9 mouse cellular contexts compared by ENCODE assay signal in the genomic region with DNA sequence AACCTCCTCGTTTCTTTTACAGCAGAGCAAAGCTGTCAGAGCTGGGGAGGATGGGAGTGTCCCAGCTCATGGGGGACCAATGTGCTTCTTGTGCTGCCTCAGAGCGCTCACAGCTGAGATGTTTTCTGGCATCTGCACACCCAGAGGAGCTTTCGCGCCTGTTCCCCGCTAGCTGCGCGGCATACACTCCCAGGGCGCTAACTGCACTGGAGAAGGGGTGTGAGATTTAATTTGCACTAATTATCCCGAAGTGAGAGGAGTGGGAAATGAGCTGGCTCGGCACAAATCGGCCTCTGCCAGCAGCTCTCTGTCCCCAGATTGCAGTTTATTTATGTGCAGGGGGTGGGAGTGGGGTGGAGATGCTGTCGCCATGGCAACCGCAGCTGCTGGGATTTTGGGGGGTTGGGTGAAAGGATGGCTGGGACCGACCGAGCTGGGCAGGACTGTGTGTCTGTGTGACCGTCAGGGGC. TPM values are rescaled to one million over a fixed set of nuclear protein-coding genes. Genes with fewer than 3 reads are reported as not detected.
DNase-seq lines count a peak whose midpoint lies in the region; ATAC-seq and TF ChIP-seq lines count a peak whose summit lies in the region.
"Had no signal": no experiment of that assay in that cellular context is flagged by ENCODE, and none has a peak within 500 bp of the region (broad histone marks: within the 10 kb centered on the region; RNA-seq: fewer than 3 reads in every experiment).

No protein-coding gene starts in this region.

- no peaks in the 10 kb centered on the region for H3K36me3 ChIP-seq in forebrain, embryonic 10.5 days (replicated peaks)
- no peaks in the 10 kb centered on the region for H3K36me3 ChIP-seq in neural tube, embryonic 13.5 days

- intact Hi-C loops in gastrocnemius, adult 2 months (cut with DNase I), result loop anchor here (2.0 to 5.0 kb wide), 2 partner anchors 42 to 58 kb away; no protein-coding TSS in a partner anchor
- intact Hi-C loops in gastrocnemius, postnatal 36 days (cut with DNase I), result loop anchor here (5.0 kb wide), 1 partner anchor 58 kb away; no protein-coding TSS in a partner anchor
- intact Hi-C loops in left cerebral cortex, adult 2 months (cut with DNase I), result loop anchor here (1.0 to 5.0 kb wide), 8 partner anchors 38 to 348 kb away; a partner anchor contains a TSS

- no peak for TF ChIP-seq CTCF in gastrocnemius, adult 2 months (IDR thresholded peaks at IDR 0.05)
- TF ChIP-seq CTCF in left cerebral cortex, adult 2 months (IDR thresholded peaks at IDR 0.05), result no peak

- peak overlapping the region; percentile 52; the same call in 1 of the 2 replicates for H3K9ac ChIP-seq in neural tube, embryonic 13.5 days

- H3K9me3 ChIP-seq in forebrain, embryonic 10.5 days, result no peaks in the 10 kb centered on the region
- no peaks in the 10 kb centered on the region for H3K9me3 ChIP-seq in neural tube, embryonic 13.5 days

- peak; percentile 53 for DNase-seq in gastrocnemius, adult 2 months
- no peak for DNase-seq in gastrocnemius, postnatal 36 days
- DNase-seq in forebrain, embryonic 10.5 days (ENCODE audit: extremely low spot score, low spot score), result peak; percentile 50
- DNase-seq in heart, postnatal 4 days, result peak; percentile 47
- DNase-seq in left cerebral cortex, adult 2 months (ENCODE audit: extremely low spot score in 1 of 2, low spot score in 2 of 2), result peak; percentile 81 to 82
- no peak for DNase-seq in urinary bladder, postnatal 25 days (ENCODE audit: low spot score)

- H3K27ac ChIP-seq in gastrocnemius, adult 2 months, result no peak overlapping the region
- H3K27ac ChIP-seq in forebrain, embryonic 10.5 days, result peak overlapping the region; percentile 65
- peak overlapping the region; percentile 89 for H3K27ac ChIP-seq in left cerebral cortex, adult 2 months
- peak overlapping the region; percentile 94 for H3K27ac ChIP-seq in neural tube, embryonic 13.5 days (replicated peaks)

- H3K27me3 ChIP-seq in forebrain, embryonic 10.5 days (ENCODE audit: poor library complexity, severe bottlenecking), result peaks cover 38% of the 10 kb centered on the region
- H3K27me3 ChIP-seq in neural tube, embryonic 13.5 days, result no peaks in the 10 kb centered on the region

- ATAC-seq in neural tube, embryonic 13.5 days (ENCODE audit: low read depth), result peak; percentile 92
- ATAC-seq in erythroid progenitor cell, adult 5-6 weeks (replicated peaks; ENCODE audit: low FRiP score, poor library complexity, severe bottlenecking), result no peak

- H3K4me2 ChIP-seq in neural tube, embryonic 13.5 days, result peak overlapping the region; percentile 47

- under 1% methylated on average over 16 of the region's 16 CpGs for WGBS in forebrain, embryonic 10.5 days
- whole genome bisulfite sequencing in neural tube, embryonic 13.5 days, result under 1% methylated on average over 16 of the region's 16 CpGs

- no peak overlapping the region for H3K4me3 ChIP-seq in gastrocnemius, adult 2 months
- peak overlapping the region; percentile 39 for H3K4me3 ChIP-seq in forebrain, embryonic 10.5 days
- H3K4me3 ChIP-seq in left cerebral cortex, adult 2 months, result no peak overlapping the region
- H3K4me3 ChIP-seq in neural tube, embryonic 13.5 days, result peak overlapping the region; percentile 9; the same call in 1 of the 2 replicates

- H3K4me1 ChIP-seq in forebrain, embryonic 10.5 days, result peaks cover 23% of the 10 kb centered on the region
- H3K4me1 ChIP-seq in neural tube, embryonic 13.5 days (replicated peaks), result peaks cover 50% of the 10 kb centered on the region

RNA-seq across cellular contexts. Expression of a gene that starts 50.6 kb away (rescaled TPM):
- total RNA-seq in gastrocnemius, adult 2 months (2021), result 1 to 10 TPM; 5.8 to 7.0 TPM
- total RNA-seq in gastrocnemius, postnatal 36 days (2021), result 1 to 10 TPM; 3.4 to 3.9 TPM
- 0.96 and 0.98 TPM in 2 replicates for polyA plus RNA-seq in forebrain, embryonic 10.5 days (2016; fragmentation: Nextera tagmentation; extraction: Ambion mirVana)
- total RNA-seq in heart, postnatal 4 days (2021), result 1 to 10 TPM; 6.8 to 8.0 TPM
- total RNA-seq in left cerebral cortex, adult 2 months (2021), result 1,000 to 10,000 TPM; 1,332 to 1,386 TPM
- 15.0 and 15.3 TPM in 2 replicates for polyA plus RNA-seq in neural tube, embryonic 13.5 days (2015; fragmentation: Nextera tagmentation; extraction: Ambion mirVana)
- 0.42 TPM in 1 of 2 replicates, not detected in the other for total RNA-seq in erythroid progenitor cell, adult 5-6 weeks (2015; ENCODE audit: low replicate concordance)
- total RNA-seq in erythroid progenitor cell, adult 5-6 weeks (2017; ENCODE audit: low replicate concordance), result 0.30 TPM in 1 of 2 replicates, not detected in the other
- total RNA-seq: common myeloid progenitor, adult 5-6 weeks had no signal

Comparison
In these comparisons a context has a peak if more than half of its experiments do, and no peak if none do; other contexts are left out.
1. DNase-seq: peak in gastrocnemius, adult 2 months (single experiment), forebrain, embryonic 10.5 days (single experiment), heart, postnatal 4 days (single experiment) and left cerebral cortex, adult 2 months (2 of 2); none in gastrocnemius, postnatal 36 days (0 of 2) and urinary bladder, postnatal 25 days (single experiment).
2. H3K4me3 ChIP-seq: peak in forebrain, embryonic 10.5 days (single experiment) and neural tube, embryonic 13.5 days (single experiment); none in gastrocnemius, adult 2 months (single experiment) and left cerebral cortex, adult 2 months (single experiment).
3. RNA of a gene that starts 50.6 kb away (total RNA-seq): 1,332 to 1,386 TPM in left cerebral cortex, adult 2 months; 6.8 to 8.0 TPM in heart, postnatal 4 days, 5.8 to 7.0 TPM in gastrocnemius, adult 2 months, 3.4 to 3.9 TPM in gastrocnemius, postnatal 36 days and 0.30 to 0.42 TPM in erythroid progenitor cell, adult 5-6 weeks; every median in the first group is over 100 times any median in the second.